Mouse (Mus musculus) limb, embryonic 13.5 days (tissue): ENCODE results near the gene Sned1. TPM values are rescaled to one million over a fixed set of nuclear protein-coding genes. Genes with fewer than 3 reads are reported as not detected.

ENCODE experiments used
- ATAC-seq: fragments of 200-750 bp; cut with Nextera tagmentation; 2 replicates; pipeline ENCODE4 v1.8.0; 2017; ENCODE audit warnings: low read depth, moderate number of reproducible peaks, moderate TSS enrichment; ENCODE audit not compliant: low FRiP score
- H3K27ac ChIP-seq: fragments of 300-500 bp; sonication (generic); 2 replicates; pipeline ENCODE4 v1.5.1; 2015; ENCODE audit warnings: inconsistent platforms, mild to moderate bottlenecking, moderate library complexity
- H3K27me3 ChIP-seq: fragments of 300-500 bp; sonication (generic); 2 replicates; pipeline ENCODE4 v1.6.1; 2015; ENCODE audit warnings: mild to moderate bottlenecking, inconsistent platforms
- H3K36me3 ChIP-seq: fragments of 300-500 bp; sonication (generic); 2 replicates; pipeline ENCODE4 v1.6.1; 2015; ENCODE audit warnings: inconsistent platforms, mild to moderate bottlenecking, moderate library complexity
- H3K4me1 ChIP-seq: fragments of 300-500 bp; sonication (generic); 2 replicates; pipeline ENCODE4 v1.6.1; 2015; ENCODE audit warnings: inconsistent platforms
- H3K4me2 ChIP-seq: fragments of 300-500 bp; sonication (generic); replicated peaks from 2 replicates; pipeline ENCODE4 v1.6.1; 2015; ENCODE audit warnings: inconsistent platforms, mild to moderate bottlenecking, moderate library complexity
- H3K4me3 ChIP-seq: fragments of 300-500 bp; sonication (generic); 2 replicates; pipeline ENCODE4 v1.5.1; 2015; ENCODE audit warnings: moderate library complexity, mild to moderate bottlenecking, inconsistent platforms
- H3K9ac ChIP-seq: fragments of 300-500 bp; sonication (generic); 2 replicates; pipeline ENCODE4 v1.6.1; 2015; ENCODE audit warnings: mild to moderate bottlenecking, inconsistent platforms
- H3K9me3 ChIP-seq: fragments of 300-500 bp; sonication (generic); 2 replicates; pipeline ENCODE4 v1.6.1; 2016; ENCODE audit warnings: inconsistent platforms
- WGBS: fragments of 180-500 bp; shearing (Covaris S2); methylation state at CpG from one replicate; pipeline ENCODE4 v1.1.7; 2015; 5-methylcytosine and 5-hydroxymethylcytosine counted together
- polyA plus RNA-seq: library from polyadenylated mRNA; unstranded; fragments of >200 nt; fragmentation: Nextera tagmentation; extraction: Ambion mirVana; gene quantifications from 2 replicates; pipeline ENCODE4 v1.2.1, GENCODE M21; 2015

Sned1 gene
- polyA plus RNA-seq, 1 experiment from 2014 or later, result 32.1 TPM

DNA sequence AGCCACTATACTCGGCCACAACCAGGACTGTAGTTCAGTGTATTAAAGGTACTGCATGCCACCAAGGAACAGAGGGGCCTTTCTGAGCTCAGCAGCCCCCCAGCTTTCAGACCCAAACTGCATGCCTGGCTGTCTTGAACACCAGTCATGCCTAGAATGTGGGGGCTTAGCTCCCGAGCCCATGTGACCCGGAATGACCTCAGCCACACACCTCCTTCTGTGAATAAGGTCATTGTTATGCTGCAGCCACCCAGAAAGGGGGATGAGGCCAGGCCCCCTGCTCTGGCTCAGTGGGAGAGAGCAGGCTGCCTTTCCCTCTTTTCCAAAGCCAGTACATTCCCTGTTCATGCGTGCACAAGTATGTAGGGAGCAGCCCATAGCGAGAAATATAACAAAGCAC is 21.0 kb upstream of the Sned1 start:
- no peaks in the 10 kb centered on the region for H3K9me3 ChIP-seq
- no peaks in the 10 kb centered on the region for H3K36me3 ChIP-seq
- ATAC-seq, result peak; percentile 30; the same call in 1 of the 2 replicates
- no peaks in the 10 kb centered on the region for H3K27me3 ChIP-seq
- H3K9ac ChIP-seq, result no peak overlapping the region
- peak overlapping the region; percentile 81 for H3K27ac ChIP-seq
- H3K4me2 ChIP-seq, result no peak overlapping the region
- 41% methylated on average over 5 of the region's 5 CpGs for WGBS
- H3K4me3 ChIP-seq, result no peak overlapping the region
- H3K4me1 ChIP-seq, result peaks cover 91% of the 10 kb centered on the region

GRCm38 (mm10) chr1:93216839-93217497 is 18.7 kb upstream of the Sned1 start:
- Histone ChIP-seq H3K27ac (peak overlapping the region; percentile 7), H3K4me1 (peaks cover 90% of the 10 kb centered on the region), H3K4me2 (no peak overlapping the region), H3K4me3 (no peak overlapping the region), H3K36me3 (no peaks in the 10 kb centered on the region), H3K9ac (no peak overlapping the region), H3K9me3 (no peaks in the 10 kb centered on the region), H3K27me3 (no peaks in the 10 kb centered on the region)
- ATAC-seq, result peak; percentile 21; the same call in 1 of the 2 replicates
- 44% methylated on average over 9 of the region's 9 CpGs for WGBS

DNA sequence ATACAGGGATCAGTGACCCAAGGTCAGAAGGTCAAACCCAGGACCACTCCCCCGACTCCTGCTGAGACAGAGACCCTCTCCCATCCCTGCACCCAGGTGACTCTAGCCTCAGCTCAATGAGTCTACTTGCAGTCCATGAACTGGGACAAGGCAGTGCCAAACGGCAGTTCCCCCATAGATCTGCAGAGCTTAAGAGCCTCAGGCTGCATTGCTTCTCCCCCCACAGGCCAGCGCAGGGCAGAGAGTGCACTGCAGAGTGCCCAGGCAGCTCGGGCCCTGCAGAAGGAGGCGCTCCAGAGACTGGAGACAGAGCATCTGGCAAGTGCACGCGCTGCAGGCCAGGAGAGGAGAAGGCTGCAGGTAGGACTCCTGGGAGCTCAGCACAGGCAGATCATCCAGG is 18.1 kb upstream of the Sned1 start:
- H3K27ac ChIP-seq, result peak overlapping the region; percentile 72
- no peak overlapping the region for H3K4me3 ChIP-seq
- H3K9me3 ChIP-seq, result no peaks in the 10 kb centered on the region
- no peaks in the 10 kb centered on the region for H3K36me3 ChIP-seq
- H3K27me3 ChIP-seq, result no peaks in the 10 kb centered on the region
- 39% methylated on average over 7 of the region's 7 CpGs for WGBS
- no peak overlapping the region for H3K9ac ChIP-seq
- H3K4me1 ChIP-seq, result peaks cover 85% of the 10 kb centered on the region
- no peak for ATAC-seq
- no peak overlapping the region for H3K4me2 ChIP-seq

DNA sequence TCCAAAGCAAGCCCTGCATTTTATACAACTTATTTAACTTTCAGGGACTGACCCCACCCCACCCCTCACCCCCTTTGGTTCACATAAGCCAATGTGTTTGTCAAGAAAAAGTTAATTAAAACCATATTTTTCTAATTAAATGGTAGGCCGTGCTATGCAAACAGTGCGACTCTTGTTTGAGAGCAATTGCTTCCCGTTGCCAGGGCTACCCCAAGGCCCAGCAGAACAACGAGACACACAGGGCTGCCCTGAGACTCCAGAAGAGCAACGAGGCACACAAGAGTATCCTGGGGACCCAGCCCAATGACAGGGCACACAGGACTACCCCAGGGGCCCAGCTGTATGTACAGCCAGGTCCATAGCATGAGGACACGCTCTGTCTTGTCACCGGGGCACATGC is 14.9 kb upstream of the Sned1 start:
- Histone ChIP-seq H3K27ac (peak overlapping the region; percentile 78), H3K9me3 (no peaks in the 10 kb centered on the region), H3K36me3 (no peaks in the 10 kb centered on the region), H3K4me2 (no peak overlapping the region), H3K4me3 (no peak overlapping the region), H3K4me1 (peaks cover 78% of the 10 kb centered on the region), H3K27me3 (peaks cover 3% of the 10 kb centered on the region; the same call in 1 of the 2 replicates), H3K9ac (no peak overlapping the region)
- peak; percentile 46; the same call in 1 of the 2 replicates for ATAC-seq
- 35% methylated on average over 7 of the region's 7 CpGs for WGBS

- Histone ChIP-seq H3K36me3 (no peaks in the 10 kb centered on the region), H3K4me2 (no peak overlapping the region), H3K9ac (no peak overlapping the region), H3K4me1 (peaks cover 82% of the 10 kb centered on the region), H3K4me3 (no peak overlapping the region), H3K27me3 (peaks cover 3% of the 10 kb centered on the region; the same call in 1 of the 2 replicates), H3K27ac (peak overlapping the region; percentile 85; the same call in 1 of the 2 replicates), H3K9me3 (no peaks in the 10 kb centered on the region)
- 14% methylated on average over 18 of the region's 18 CpGs for WGBS
- ATAC-seq, result no peak
Observed at GRCm38 (mm10) chr1:93223972-93224371, 11.7 kb upstream of the Sned1 start.

DNA sequence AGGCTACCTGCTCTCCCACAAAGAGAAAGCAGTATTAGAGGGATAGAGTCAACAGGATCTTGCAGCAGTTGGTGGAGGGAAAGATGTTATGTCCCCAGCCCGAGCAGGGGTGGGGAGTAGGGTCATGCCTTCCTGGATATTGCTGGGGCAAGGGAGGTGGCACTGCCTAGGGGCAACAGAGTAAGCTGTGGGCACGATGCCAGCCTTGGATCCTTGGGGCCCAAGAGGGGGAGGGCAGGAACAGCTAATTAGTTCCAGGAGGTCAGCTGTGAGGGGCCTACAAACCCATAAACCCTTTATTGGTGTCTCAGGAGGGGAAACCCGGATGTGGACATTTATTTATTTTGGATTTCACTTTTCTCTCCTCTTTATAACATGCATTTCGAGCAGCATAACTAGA is 10.4 kb upstream of the Sned1 start:
- no peak overlapping the region for H3K9ac ChIP-seq
- H3K9me3 ChIP-seq, result no peaks in the 10 kb centered on the region
- no peaks in the 10 kb centered on the region for H3K36me3 ChIP-seq
- H3K4me2 ChIP-seq, result 0 out of 2 replicates have a peak overlapping the region, but pooled peaks have one; percentile 5
- no peak overlapping the region for H3K4me3 ChIP-seq
- WGBS, result 9% methylated on average over 4 of the region's 4 CpGs
- peaks cover 84% of the 10 kb centered on the region for H3K4me1 ChIP-seq
- H3K27ac ChIP-seq, result peak overlapping the region; percentile 85
- peaks cover 3% of the 10 kb centered on the region; the same call in 1 of the 2 replicates for H3K27me3 ChIP-seq
- peak; percentile 9; the same call in 1 of the 2 replicates for ATAC-seq

DNA sequence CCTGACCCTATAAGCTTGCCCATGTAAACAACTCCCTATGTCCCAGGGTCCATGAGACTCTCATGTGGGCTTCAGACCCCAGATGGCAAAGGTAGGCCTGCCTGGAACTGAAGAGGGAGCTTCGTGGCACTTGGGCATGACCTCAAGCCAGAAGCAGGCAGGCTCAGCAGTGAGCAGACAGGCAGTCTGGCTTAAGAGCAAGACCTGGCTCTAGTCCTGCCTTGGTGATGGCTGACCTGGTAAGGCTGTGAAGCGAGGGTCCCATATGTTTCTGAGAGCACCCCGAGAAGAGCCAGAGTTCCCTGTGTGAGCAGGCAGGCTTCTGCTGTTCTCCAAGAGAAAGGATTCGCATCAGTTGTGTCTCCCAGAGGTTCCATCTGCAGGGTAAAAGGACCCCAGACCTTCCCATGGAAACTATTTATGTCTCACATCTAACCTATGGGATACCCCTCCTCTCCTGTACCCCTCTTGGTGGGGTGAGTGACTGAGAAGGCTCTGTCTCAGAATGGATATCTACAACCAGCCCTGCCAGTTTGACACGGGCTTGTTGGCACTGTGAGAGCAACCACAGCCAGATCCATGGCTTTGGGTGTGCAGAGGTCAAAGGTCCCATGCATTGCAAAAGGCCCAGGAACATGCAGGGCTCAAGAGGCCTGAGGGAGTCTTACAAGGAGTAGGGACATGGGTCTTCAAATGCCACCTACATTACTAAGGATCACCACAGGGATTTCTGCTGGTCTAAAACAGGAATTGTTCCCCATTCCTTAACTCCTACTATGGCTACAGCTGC is 9.7 kb upstream of the Sned1 start:
- Histone ChIP-seq H3K27me3 (peaks cover 3% of the 10 kb centered on the region; the same call in 1 of the 2 replicates), H3K27ac (peak overlapping the region; percentile 85), H3K4me3 (no peak overlapping the region), H3K4me1 (peaks cover 77% of the 10 kb centered on the region), H3K4me2 (peak overlapping the region; percentile 28; the same call in 1 of the 2 replicates), H3K36me3 (no peaks in the 10 kb centered on the region), H3K9ac (peak overlapping the region; percentile 57), H3K9me3 (no peaks in the 10 kb centered on the region)
- no peak; the same call in 1 of the 2 replicates for ATAC-seq
- 54% methylated on average over 5 of the region's 5 CpGs for WGBS

DNA sequence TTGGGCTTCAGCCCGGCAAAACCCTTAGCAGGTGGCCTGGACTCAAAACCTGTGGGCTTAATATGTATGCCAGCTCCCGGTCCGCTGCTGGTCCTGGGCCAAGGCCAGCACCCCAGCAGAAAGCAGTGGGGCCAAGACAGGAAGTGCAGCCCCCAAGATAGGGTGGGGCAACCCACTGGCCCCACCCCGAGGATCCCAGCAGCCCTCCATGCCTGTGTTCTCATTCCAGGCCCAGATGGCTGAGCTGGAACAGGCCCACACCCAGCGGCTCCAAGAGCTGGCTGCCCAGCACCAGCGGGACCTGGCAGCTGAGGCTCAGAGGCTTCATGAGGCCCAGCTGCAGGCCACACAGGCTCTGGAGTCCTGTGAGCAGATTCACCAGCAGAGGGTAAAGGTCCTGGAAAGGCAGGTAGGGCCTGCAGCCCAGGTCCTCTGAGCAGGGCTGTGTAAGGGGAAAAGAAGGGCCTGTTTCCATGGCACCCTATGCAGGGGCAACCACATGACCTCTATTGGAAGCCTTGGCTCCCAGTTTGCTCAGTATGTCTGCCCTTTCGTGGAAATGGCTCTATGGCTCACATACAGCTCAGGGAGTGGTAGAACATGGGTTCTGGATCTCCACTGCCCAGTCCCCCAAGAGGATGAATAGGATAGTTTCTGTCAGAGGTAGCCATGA is 8.2 kb upstream of the Sned1 start:
- H3K9me3 ChIP-seq, result no peaks in the 10 kb centered on the region
- WGBS, result 57% methylated on average over 7 of the region's 7 CpGs
- peak; percentile 64 for ATAC-seq
- H3K27me3 ChIP-seq, result peaks cover 3% of the 10 kb centered on the region; the same call in 1 of the 2 replicates
- peaks cover 81% of the 10 kb centered on the region for H3K4me1 ChIP-seq
- H3K4me3 ChIP-seq, result no peak overlapping the region
- H3K36me3 ChIP-seq, result no peaks in the 10 kb centered on the region
- peak overlapping the region; percentile 85; the same call in 1 of the 2 replicates for H3K27ac ChIP-seq
- 0 out of 2 replicates have a peak overlapping the region, but pooled peaks have one; percentile 8 for H3K9ac ChIP-seq
- H3K4me2 ChIP-seq, result 0 out of 2 replicates have a peak overlapping the region, but pooled peaks have one; percentile 0

GRCm38 (mm10) chr1:93227976-93228365 is 7.7 kb upstream of the Sned1 start:
- 92% methylated on average over 7 of the region's 7 CpGs for WGBS
- Histone ChIP-seq H3K27me3 (peaks cover 3% of the 10 kb centered on the region; the same call in 1 of the 2 replicates), H3K4me2 (no peak overlapping the region), H3K9ac (no peak overlapping the region), H3K4me1 (peaks cover 87% of the 10 kb centered on the region), H3K9me3 (no peaks in the 10 kb centered on the region), H3K27ac (peak overlapping the region; percentile 85; the same call in 1 of the 2 replicates), H3K36me3 (no peaks in the 10 kb centered on the region), H3K4me3 (no peak overlapping the region)
- ATAC-seq, result no peak

DNA sequence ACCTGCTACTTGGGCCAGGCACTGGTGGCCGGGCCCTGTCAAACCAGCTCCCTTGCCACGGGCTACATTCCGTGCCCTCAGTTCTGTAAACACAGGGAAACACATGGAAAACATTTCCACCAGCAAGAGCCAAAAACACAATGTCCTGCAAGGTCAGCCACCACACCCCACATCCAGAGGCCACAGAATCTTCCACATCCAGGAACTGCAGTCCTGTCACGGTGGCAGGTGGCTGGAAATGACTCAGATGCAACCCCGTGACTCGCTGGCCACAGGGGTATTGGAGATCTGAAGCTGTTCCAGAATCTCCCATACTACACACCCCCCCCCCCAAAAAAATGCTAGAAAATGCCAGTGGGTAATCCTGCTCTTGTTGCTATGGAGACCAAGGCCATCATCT is 6.4 kb upstream of the Sned1 start:
- WGBS, result 84% methylated on average over 6 of the region's 6 CpGs
- Histone ChIP-seq H3K36me3 (no peaks in the 10 kb centered on the region), H3K27me3 (no peaks in the 10 kb centered on the region), H3K4me2 (no peak overlapping the region), H3K9me3 (no peaks in the 10 kb centered on the region), H3K27ac (no peak overlapping the region), H3K9ac (no peak overlapping the region), H3K4me3 (no peak overlapping the region), H3K4me1 (peaks cover 89% of the 10 kb centered on the region)
- ATAC-seq, result no peak

DNA sequence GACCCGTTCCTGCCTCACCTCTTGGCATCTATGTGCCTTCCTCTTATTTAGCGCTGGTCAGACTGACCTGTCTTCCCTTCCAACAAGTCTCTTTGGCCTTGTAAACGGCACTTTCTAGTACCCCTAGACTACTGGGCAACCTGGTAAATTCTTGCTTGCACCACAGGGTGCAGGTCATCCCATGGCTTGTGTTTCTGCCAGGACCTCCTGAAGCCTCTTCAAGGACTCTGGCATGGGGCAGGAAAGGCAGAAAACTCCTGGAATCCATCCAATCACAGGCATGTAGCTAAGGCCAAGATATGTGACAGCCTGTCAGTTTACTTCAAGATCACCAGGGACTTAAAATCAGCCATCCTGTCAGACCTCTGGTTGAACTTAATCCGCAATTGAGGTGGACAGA is 6.0 kb upstream of the Sned1 start:
- no peak overlapping the region for H3K4me2 ChIP-seq
- no peaks in the 10 kb centered on the region for H3K27me3 ChIP-seq
- no peaks in the 10 kb centered on the region for H3K9me3 ChIP-seq
- H3K27ac ChIP-seq, result no peak overlapping the region
- ATAC-seq, result no peak
- no peak overlapping the region for H3K9ac ChIP-seq
- peaks cover 89% of the 10 kb centered on the region for H3K4me1 ChIP-seq
- 79% methylated on average over 4 of the region's 4 CpGs for WGBS
- H3K4me3 ChIP-seq, result no peak overlapping the region
- H3K36me3 ChIP-seq, result no peaks in the 10 kb centered on the region

- Histone ChIP-seq H3K4me2 (peak overlapping the region; percentile 97), H3K27ac (0 out of 2 replicates have a peak overlapping the region, but pooled peaks have one; percentile 28), H3K9ac (peak overlapping the region; percentile 90), H3K27me3 (peaks cover 12% of the 10 kb centered on the region), H3K9me3 (no peaks in the 10 kb centered on the region), H3K36me3 (peaks cover 14% of the 10 kb centered on the region), H3K4me3 (peak overlapping the region; percentile 71), H3K4me1 (peaks cover 77% of the 10 kb centered on the region)
- ATAC-seq, result no peak
- 11% methylated on average over 3 of the region's 3 CpGs for WGBS
Observed at GRCm38 (mm10) chr1:93236545-93236924, 894 bp downstream of the Sned1 start.
